Mouse (Mus musculus): Measurements from ENCODE around the gene Rhoh.

GRCm38 (mm10) chr5:65856591-65857411, 4.2 kb upstream of the Rhoh start:
- TF ChIP-seq POLR2A (IDR thresholded peaks at IDR 0.05; ENCODE audit: control insufficient read depth, low read depth, low read length), result no peak
- TF ChIP-seq CTCF (IDR thresholded peaks at IDR 0.05; ENCODE audit: control insufficient read depth, insufficient read depth, insufficient replicate concordance, low read depth, low read length), result no peak
